Mouse (Mus musculus) MEL-GATA-1-ER (cell line): Measurements from ENCODE around the gene Tlr9.

ENCODE experiments used
- DNase-seq: peaks from one replicate; pipeline ENCODE4 v3.0.0-alpha.2; 2012; ENCODE audit warnings: low read depth; ENCODE audit errors: extremely low read depth

Tlr9 gene

DNA sequence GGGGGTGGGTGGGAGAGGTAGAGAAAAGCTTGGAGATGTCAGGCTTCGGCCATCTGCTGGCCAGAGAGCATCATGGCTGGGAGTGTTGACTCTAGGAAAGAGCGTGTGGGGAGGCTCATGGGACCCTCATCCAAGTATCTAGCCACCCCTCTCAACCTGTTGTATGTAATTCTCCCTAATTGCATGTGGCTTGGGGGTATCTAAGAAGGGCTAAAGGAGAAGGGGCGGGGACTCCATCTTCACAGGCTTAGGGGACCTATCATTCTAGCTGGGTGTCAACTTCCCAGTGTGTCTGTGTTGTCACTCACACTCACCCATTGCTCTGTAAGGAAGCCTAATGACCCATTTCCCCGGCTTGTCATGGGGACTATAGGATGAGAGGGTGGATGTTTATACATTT is 9.4 kb downstream of the Tlr9 start:
- DNase-seq, result no peak

GRCm38 (mm10) chr9:106232956-106233355 is 10.6 kb downstream of the Tlr9 start:
- DNase-seq, result no peak

GRCm38 (mm10) chr9:106233953-106234352 is 11.6 kb downstream of the Tlr9 start:
- no peak for DNase-seq

GRCm38 (mm10) chr9:106235194-106235830 is 12.9 kb downstream of the Tlr9 start:
- DNase-seq, result no peak

DNA sequence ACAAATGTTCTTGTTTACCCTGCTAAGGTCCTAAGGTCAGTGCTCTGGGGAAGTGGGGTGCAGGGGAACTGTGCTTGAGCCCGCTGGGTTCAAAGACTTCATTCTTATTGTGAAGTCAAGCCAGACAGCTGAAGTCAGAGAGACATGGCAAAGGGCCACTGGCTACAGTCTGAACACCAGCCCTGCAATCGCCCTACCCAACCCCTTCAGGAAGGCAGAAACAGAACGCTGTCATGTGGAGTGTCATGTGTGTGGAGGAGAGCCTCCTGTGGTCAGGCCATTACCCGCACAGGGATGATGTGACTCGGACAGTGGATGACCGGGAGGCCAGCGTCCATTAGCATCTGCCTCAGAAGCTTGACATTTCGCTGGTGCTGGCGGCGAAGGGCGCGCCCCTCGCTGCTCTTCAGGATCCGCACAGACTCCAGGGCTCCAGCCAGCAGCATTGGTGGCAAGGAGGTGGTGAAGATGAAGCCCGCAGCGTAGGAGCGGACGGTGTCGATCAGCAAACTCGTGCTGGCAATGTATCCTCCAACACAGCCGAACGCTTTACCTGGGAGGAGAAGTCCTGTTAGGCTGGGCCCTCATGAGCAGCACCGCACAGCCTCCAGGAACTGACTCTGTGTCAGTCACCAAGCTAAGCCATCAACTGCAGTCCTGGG is 13.9 kb downstream of the Tlr9 start:
- DNase-seq, result no peak

GRCm38 (mm10) chr9:106236818-106237211 is 14.4 kb downstream of the Tlr9 start:
- no peak for DNase-seq

- no peak for DNase-seq
Observed at GRCm38 (mm10) chr9:106237401-106237800, 15.0 kb downstream of the Tlr9 start.

DNA sequence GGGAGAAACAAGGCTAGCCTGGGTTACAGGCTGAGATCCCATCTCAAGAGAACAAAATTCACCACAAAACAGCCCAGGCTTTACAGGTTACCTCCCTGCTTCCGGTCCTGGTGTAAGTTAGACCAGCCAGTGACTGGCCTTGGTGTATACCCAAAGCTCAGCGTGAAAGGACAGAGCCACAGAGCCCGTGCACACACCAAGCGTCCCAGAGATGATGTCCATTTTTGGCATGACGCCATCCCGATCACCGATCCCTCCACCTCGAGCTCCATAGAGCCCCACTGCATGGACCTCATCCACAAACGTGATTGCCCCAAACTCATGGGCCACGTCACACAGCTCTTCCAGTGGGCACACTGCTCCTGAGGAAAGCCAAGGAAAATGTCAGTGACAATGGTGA is 15.5 kb downstream of the Tlr9 start:
- DNase-seq, result no peak

- DNase-seq, result no peak
Observed at GRCm38 (mm10) chr9:106241541-106242164, 19.3 kb downstream of the Tlr9 start.

DNA sequence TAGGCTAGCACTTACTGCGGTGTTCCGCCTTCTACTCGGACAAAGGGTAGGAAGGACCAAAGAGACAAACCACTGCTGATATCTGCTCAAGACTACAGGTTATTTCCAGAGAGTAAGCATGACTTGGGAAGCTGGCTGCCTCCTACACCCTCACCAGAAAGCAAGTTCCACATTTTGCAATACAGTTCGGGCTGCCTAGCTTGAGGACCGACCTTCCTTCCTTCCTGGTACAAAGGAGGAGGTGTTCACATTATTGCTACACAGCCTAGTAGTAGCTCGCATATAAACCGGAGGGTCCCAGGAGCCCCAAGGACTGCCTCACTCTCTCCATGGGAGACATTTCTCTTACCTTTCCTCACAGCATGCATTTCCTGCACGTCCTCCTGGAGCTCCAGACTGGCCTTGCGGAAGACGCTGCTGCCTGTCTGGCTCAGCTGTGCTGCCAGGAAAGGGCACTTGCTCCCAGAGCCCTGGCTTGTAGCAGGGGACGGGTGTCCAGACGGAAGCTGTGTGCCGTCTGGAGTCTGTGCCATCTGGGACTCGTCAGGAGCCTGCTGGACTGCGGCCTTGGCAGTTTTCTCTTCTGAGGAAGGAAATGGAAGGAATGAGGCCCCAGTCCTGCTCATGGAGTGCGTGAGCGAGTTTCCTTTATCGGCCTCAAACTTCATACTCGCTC is 20.6 kb downstream of the Tlr9 start:
- no peak for DNase-seq

DNA sequence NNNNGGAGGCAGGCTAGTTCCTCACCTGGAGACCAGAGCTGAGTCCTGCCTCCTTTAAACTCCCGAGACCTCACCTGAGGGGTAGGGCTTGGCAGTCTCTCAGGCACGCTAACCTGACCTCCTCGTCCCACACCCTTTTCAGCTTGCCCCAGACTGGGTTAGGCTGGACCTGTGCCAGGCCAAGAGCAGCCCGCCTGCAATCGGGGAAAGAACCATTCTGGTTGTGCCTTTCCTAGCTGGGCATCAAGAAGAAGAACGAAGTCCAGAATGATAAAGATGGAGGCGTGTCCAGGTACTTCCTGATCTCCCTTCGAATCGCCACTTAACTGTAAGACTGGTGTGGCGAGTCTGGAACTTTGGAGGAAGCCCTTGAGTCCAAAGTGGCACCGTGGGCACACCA is 27.2 kb downstream of the Tlr9 start:
- no peak for DNase-seq

- no peak for DNase-seq
Observed at GRCm38 (mm10) chr9:106250245-106250644, 27.8 kb downstream of the Tlr9 start.

- no peak for DNase-seq
Observed at GRCm38 (mm10) chr9:106251066-106251465, 28.7 kb downstream of the Tlr9 start.

GRCm38 (mm10) chr9:106254001-106254400 is 31.6 kb downstream of the Tlr9 start:
- DNase-seq, result no peak

DNA sequence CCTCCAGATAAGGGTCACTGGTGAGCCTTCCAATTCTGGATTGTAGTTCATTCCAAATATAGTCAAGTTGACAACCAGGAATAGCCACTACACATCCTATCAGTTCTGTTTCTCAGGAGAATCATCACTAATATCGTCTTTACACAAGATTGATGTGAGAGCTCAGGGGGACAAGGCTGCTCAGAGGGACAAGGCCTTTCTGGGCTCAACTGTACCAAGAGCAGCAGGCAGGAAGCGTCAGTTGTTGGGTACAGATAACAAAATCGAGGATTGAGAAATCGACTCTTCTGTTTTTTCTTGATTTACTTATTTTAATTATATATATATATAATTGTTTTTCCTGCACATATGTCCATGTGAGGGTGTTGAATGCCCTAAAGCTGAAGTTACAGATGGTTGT is 36.0 kb downstream of the Tlr9 start:
- no peak for DNase-seq

DNA sequence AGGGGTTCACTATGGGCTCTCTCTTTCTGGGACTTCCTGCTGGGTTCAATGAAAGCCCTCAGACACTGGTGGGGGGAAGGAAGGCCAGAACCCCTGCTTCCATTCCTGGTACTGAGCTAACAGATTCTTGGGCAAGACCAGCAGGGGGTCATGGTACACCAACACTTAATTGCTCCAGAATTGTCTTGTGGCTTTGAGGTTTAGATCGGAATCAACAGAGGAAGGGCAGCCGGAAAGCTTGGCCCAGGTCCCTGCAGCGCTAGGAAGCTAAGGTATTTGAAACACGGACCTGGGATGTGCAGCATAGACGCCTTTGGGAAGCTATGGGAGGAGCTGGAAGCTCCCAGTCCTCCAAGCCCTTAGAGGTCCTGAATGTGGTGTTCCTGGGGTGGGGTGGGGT is 36.6 kb downstream of the Tlr9 start:
- no peak for DNase-seq

DNA sequence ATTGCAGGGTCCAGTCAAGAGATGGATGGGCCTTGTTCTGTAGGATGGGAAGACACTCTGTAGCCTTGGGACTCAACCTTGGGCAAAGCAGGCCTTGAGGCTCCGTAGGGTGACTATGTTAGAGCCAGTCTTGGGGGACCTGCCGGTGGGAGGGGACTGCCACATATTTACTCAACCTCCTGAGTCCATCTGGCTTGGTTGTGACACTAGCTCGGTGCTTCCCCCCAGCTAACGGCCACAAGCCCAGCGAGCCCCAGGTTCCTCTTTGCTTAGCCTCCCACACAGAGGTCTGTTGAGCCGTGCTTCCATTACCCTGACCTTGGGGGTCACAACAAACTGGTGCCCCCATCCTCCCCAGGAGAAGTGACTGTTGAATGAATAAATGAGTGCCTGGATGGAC is 38.7 kb downstream of the Tlr9 start:
- no peak for DNase-seq

DNA sequence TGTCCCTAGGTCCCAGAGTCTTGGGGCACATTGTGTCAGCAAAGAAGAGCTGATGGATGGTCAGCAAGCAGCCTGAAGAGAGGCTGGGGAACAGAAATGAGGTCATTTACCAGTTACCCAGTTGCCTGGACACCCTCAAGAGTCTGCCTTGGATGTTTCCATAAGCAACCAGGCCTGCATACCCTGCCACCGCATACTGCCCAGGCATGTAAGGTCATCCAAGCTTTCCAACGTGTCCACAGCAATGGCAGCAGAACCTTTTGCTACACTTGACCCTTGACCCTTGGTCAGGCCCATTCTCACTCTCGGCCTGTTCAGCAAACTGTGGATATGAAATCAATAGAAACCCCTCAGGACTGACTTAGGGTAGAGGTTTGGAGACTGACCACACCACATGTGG is 39.1 kb downstream of the Tlr9 start:
- DNase-seq, result no peak

DNA sequence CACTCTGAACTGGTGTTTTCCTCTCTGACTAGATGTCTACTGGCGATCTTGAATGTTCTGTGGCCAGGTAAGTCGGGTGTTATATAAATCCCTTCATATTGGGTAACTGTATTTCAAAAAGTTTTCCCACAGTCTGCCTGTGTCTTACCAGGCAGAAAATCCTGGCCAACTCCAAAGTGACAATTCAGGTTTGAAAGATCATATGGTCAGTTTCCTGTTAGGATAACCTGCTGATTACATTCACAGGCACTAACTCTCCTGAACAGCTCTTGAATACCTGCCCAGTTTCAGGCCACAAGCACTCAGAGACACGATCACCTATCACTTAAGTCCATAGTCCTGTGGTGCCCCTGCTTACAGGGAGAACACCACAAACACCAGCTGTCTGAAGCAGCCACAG is 39.7 kb downstream of the Tlr9 start:
- DNase-seq, result no peak

GRCm38 (mm10) chr9:106263381-106263924 is 41.1 kb downstream of the Tlr9 start:
- no peak for DNase-seq

DNA sequence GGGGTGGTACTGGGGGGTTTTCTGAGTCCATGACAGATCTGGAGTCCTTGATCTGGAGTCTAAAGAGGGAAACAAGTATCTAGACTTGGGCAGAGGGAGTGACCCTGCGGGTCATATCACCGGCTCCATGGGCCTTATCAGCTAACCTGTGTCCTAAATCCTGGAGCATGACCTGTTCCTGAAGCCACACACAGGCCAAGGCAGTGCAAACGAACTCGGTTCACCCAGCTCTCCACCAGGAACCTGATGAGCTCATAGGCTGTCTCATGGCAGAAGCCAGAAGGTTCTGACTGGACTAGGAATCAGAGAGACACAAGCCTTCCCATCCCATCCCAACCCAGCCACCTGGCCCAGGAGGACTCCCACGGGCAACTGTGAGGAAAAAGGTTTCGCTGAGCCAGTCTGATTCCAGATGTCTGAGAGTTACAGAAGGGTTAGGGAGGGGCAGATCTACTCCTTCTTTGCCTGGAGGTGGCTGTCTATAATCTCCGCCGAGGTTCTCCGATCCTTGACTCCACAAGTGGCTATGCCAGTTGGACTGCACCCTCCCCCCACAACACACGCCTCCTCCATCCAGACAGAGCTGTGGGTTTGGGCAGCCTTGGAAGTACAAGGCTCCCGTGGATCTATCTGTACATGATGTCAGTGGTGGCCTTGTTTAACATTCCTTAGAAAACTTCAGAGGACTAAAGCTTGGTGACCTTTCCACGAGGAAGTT is 43.1 kb downstream of the Tlr9 start:
- DNase-seq, result no peak
